Mouse (Mus musculus): ENCODE results near the gene Bcap29. TPM values are rescaled to one million over a fixed set of nuclear protein-coding genes. Genes with fewer than 3 reads are reported as not detected.

Bcap29 gene
- total RNA-seq (2012; rRNA removed) (31.4 and 32.4 TPM in 2 replicates), total RNA-seq (2014; rRNA removed) (104 and 112 TPM in 2 replicates), polyA plus RNA-seq (2012; ENCODE audit: insufficient read length, low read depth) (127 and 128 TPM in 2 replicates)

GRCm38 (mm10) chr12:31634343-31635239 is at the start of gene Bcap29:
Gene Bcap29 (minus strand): TSS chr12:31634658.
- Histone ChIP-seq H3K9ac (ENCODE audit: insufficient read depth, low read depth) (peak within 1 kb of the TSS; percentile 87), H3K36me3 (replicated peaks in 1 of 2; ENCODE audit: control insufficient read depth in 1 of 2, insufficient read depth in 1 of 2, low read length in 1 of 2) (peaks cover 9 to 39% of the 10 kb centered on the region in 2 experiments), H3K27ac (ENCODE audit: insufficient read depth, low read depth) (peak within 1 kb of the TSS; percentile 47; the same call in 1 of the 2 replicates), H3K4me2 (ENCODE audit: insufficient read depth, low read depth, poor library complexity, severe bottlenecking) (peak within 1 kb of the TSS; percentile 85), H3K4me3 (replicated peaks in 1 of 3; ENCODE audit: low read depth in 2 of 3, low read length in 2 of 3, poor library complexity in 1 of 3) (peak within 1 kb of the TSS; percentile 65 to 92 (median 80)), H3K27me3 (replicated peaks) (no peaks in the 10 kb centered on the region), H3K4me1 (ENCODE audit: control insufficient read depth in 1 of 2, insufficient read depth in 2 of 2) (peaks cover 6 to 28% of the 10 kb centered on the region in 2 experiments; a peak in 2 of 4 replicates), H3K79me2 (replicated peaks; ENCODE audit: control insufficient read depth, extremely low read depth, insufficient read depth, poor library complexity, severe bottlenecking) (peaks cover 10% of the 10 kb centered on the region), H3K9me3 (replicated peaks; ENCODE audit: low read length) (no peaks in the 10 kb centered on the region)
- dilution Hi-C loops (cut with MboI; ENCODE audit: extremely low pct_ligation_motif_present, extremely low pct_unique_long_range_greater_than_20kb, low sequenced_read_pairs) (no loop called here), in situ Hi-C loops (cut with MboI; ENCODE audit: low pct_ligation_motif_present, low pct_unique_long_range_greater_than_20kb, low sequenced_read_pairs) (no loop called here)
- DNase-seq (ENCODE audit: extremely low read depth), result peak; percentile 60
- peak; percentile 65 for TF ChIP-seq SIN3A (IDR thresholded peaks at IDR 0.05; ENCODE audit: low read length)
- TF ChIP-seq MXI1 (IDR thresholded peaks at IDR 0.05; ENCODE audit: low read depth, low read length), result peak; percentile 97
- peak; percentile 82 for TF ChIP-seq ZMIZ1 (IDR thresholded peaks at IDR 0.05; ENCODE audit: low read depth, low read length)
- no peak for TF ChIP-seq RCOR1 (conservative IDR thresholded peaks at IDR 0.05; ENCODE audit: low read depth, low read length)
- peak; percentile 75 for TF ChIP-seq POLR2A (IDR thresholded peaks at IDR 0.05; ENCODE audit: low read depth, low read length)
- peak; percentile 90 for TF ChIP-seq MYC (IDR thresholded peaks at IDR 0.05; ENCODE audit: low read depth, low read length)
- TF ChIP-seq UBTF (IDR thresholded peaks at IDR 0.05; ENCODE audit: low read depth, low read length), result no peak
- TF ChIP-seq USF1 (IDR thresholded peaks at IDR 0.05; ENCODE audit: low read depth, low read length), result peak; percentile 17; the same call in 1 of the 2 replicates
- 0 out of 2 replicates have a peak, but pooled peaks have one; percentile 30 for TF ChIP-seq POLR2AphosphoS2 (IDR thresholded peaks at IDR 0.05; ENCODE audit: low read depth, low read length)
- no peak for TF ChIP-seq MAFK (IDR thresholded peaks at IDR 0.05; ENCODE audit: insufficient replicate concordance, low read length)
- TF ChIP-seq MEF2A (IDR thresholded peaks at IDR 0.05; ENCODE audit: borderline replicate concordance, low read depth, low read length), result peak; percentile 40
- no peak for TF ChIP-seq E2F4 (IDR thresholded peaks at IDR 0.05; ENCODE audit: insufficient replicate concordance, low read depth, low read length)
- peak; percentile 86 for TF ChIP-seq ELF1 (IDR thresholded peaks at IDR 0.05; ENCODE audit: low read depth, low read length)
- no peak for TF ChIP-seq CHD1 (IDR thresholded peaks at IDR 0.05; ENCODE audit: low read depth, low read length)
- TF ChIP-seq NRF1 (IDR thresholded peaks at IDR 0.05; ENCODE audit: low read depth, low read length), result peak; percentile 78
- TF ChIP-seq HCFC1 (IDR thresholded peaks at IDR 0.05; ENCODE audit: low read depth, low read length), result peak; percentile 72
- peak; percentile 94; the same call in 1 of the 2 replicates for TF ChIP-seq MAX (IDR thresholded peaks at IDR 0.05; ENCODE audit: low read length)
- TF ChIP-seq KAT2A (IDR thresholded peaks at IDR 0.05; ENCODE audit: insufficient replicate concordance, low read length), result 0 out of 2 replicates have a peak, but pooled peaks have one; percentile 10
- no peak for TF ChIP-seq RAD21 (IDR thresholded peaks at IDR 0.05; ENCODE audit: low read depth, low read length)
- no peak for TF ChIP-seq USF2 (conservative IDR thresholded peaks at IDR 0.05; ENCODE audit: low read depth, low read length)
- peak; percentile 72 for TF ChIP-seq TCF12 (IDR thresholded peaks at IDR 0.05; ENCODE audit: low read depth, low read length)
- TF ChIP-seq CHD2 (IDR thresholded peaks at IDR 0.05; ENCODE audit: low read length), result no peak
- peak; percentile 64; the same call in 1 of the 2 replicates for TF ChIP-seq NELFE (IDR thresholded peaks at IDR 0.05; ENCODE audit: low read depth, low read length)
